8 mouse cellular contexts compared by ENCODE assay signal in genomic region chr2:166945456-166945855, GRCm38 (mm10). TPM values are rescaled to one million over a fixed set of nuclear protein-coding genes. Genes with fewer than 3 reads are reported as not detected.
A peak's percentile ranks its signal among the peaks of the same experiment; 100 is the strongest.
DNase-seq lines count a peak whose midpoint lies in the region; ATAC-seq lines count a peak whose summit lies in the region.

No protein-coding gene starts in this region.

- no peak overlapping the region for H3K27ac ChIP-seq in neural tube, embryonic 11.5 days (ENCODE audit: low read depth, low read length)

- no peak overlapping the region for H3K4me2 ChIP-seq in neural tube, embryonic 11.5 days (ENCODE audit: low read depth)

- H3K4me1 ChIP-seq in neural tube, embryonic 11.5 days (ENCODE audit: control insufficient read depth, insufficient read depth, low read length), result no peaks in the 10 kb centered on the region

- H3K36me3 ChIP-seq in neural tube, embryonic 11.5 days (ENCODE audit: control insufficient read depth, insufficient read depth, low read length), result peaks cover 28% of the 10 kb centered on the region

- H3K9ac ChIP-seq in neural tube, embryonic 11.5 days (ENCODE audit: low read length), result no peak overlapping the region

- H3K4me3 ChIP-seq in neural tube, embryonic 11.5 days (ENCODE audit: low read depth, low read length), result no peak overlapping the region

- no peaks in the 10 kb centered on the region for H3K27me3 ChIP-seq in neural tube, embryonic 11.5 days (ENCODE audit: control insufficient read depth, insufficient read depth, low read length)

- 0 out of 2 replicates have a peak, but pooled peaks have one; percentile 21 for ATAC-seq in frontal cortex, adult (ENCODE audit: low TSS enrichment)
- ATAC-seq in neural tube, embryonic 11.5 days (ENCODE audit: insufficient read depth, low FRiP score, low TSS enrichment), result no peak
- no peak for ATAC-seq in activated CD4-positive, CD25-positive, alpha-beta regulatory T cell, adult 4 months

- no peak for DNase-seq in frontal cortex, postnatal 25 days (ENCODE audit: low spot score in 2 of 2)
- DNase-seq in neural tube, embryonic 11.5 days (ENCODE audit: low spot score), result peak; percentile 46
- DNase-seq in neural tube, embryonic 10.5 days (ENCODE audit: extremely low spot score, low spot score), result no peak
- peak; percentile 45 for DNase-seq in kidney, postnatal 10 days
- DNase-seq in thymus, postnatal 0 days (ENCODE audit: low spot score), result peak; percentile 19
- no peak for DNase-seq in right cerebral cortex, postnatal 10 days (ENCODE audit: low spot score in 2 of 2)

- no peaks in the 10 kb centered on the region for H3K9me3 ChIP-seq in neural tube, embryonic 11.5 days (ENCODE audit: control insufficient read depth, low read length)

- 63% methylated on average over 4 of the region's 4 CpGs for WGBS in neural tube, embryonic 11.5 days

RNA-seq across cellular contexts. Expression of gene Cse1l, which starts 39.6 kb away (rescaled TPM):
- 200 and 202 TPM in 2 replicates for polyA plus RNA-seq in neural tube, embryonic 11.5 days (2014; fragmentation: Nextera tagmentation; extraction: Ambion mirVana)
- polyA plus RNA-seq in thymus, postnatal 0 days (2015; fragmentation: Nextera tagmentation; extraction: Ambion mirVana), result 76.2 and 85.0 TPM in 2 replicates
- polyA plus RNA-seq in activated CD4-positive, CD25-positive, alpha-beta regulatory T cell, adult 4 months (2017; shearing (Covaris generic)), result 10 to 100 TPM; 59.7 to 65.0 TPM

RNA-seq across cellular contexts. Expression of gene Stau1, which starts 50.6 kb away (rescaled TPM):
- polyA plus RNA-seq in neural tube, embryonic 11.5 days (2014; fragmentation: Nextera tagmentation; extraction: Ambion mirVana), result 103 and 109 TPM in 2 replicates
- polyA plus RNA-seq in thymus, postnatal 0 days (2015; fragmentation: Nextera tagmentation; extraction: Ambion mirVana), result 44.0 and 44.8 TPM in 2 replicates
- polyA plus RNA-seq in activated CD4-positive, CD25-positive, alpha-beta regulatory T cell, adult 4 months (2017; shearing (Covaris generic)), result 10 to 100 TPM; 36.2 to 42.2 TPM

Comparison
In these comparisons a context has a peak if more than half of its experiments do, and no peak if none do; other contexts are left out.
1. DNase-seq: peak in neural tube, embryonic 11.5 days (single experiment), kidney, postnatal 10 days (single experiment) and thymus, postnatal 0 days (single experiment); none in frontal cortex, postnatal 25 days (0 of 2), neural tube, embryonic 10.5 days (single experiment) and right cerebral cortex, postnatal 10 days (0 of 2).